Mouse (Mus musculus): ENCODE measurements around the gene Syt7. TPM values are rescaled to one million over a fixed set of nuclear protein-coding genes. Genes with fewer than 3 reads are reported as not detected.

Gene Syt7
- total and polyA plus RNA-seq, 3 experiments, result 0.05 to 3.8 TPM; not detected in 1

DNA sequence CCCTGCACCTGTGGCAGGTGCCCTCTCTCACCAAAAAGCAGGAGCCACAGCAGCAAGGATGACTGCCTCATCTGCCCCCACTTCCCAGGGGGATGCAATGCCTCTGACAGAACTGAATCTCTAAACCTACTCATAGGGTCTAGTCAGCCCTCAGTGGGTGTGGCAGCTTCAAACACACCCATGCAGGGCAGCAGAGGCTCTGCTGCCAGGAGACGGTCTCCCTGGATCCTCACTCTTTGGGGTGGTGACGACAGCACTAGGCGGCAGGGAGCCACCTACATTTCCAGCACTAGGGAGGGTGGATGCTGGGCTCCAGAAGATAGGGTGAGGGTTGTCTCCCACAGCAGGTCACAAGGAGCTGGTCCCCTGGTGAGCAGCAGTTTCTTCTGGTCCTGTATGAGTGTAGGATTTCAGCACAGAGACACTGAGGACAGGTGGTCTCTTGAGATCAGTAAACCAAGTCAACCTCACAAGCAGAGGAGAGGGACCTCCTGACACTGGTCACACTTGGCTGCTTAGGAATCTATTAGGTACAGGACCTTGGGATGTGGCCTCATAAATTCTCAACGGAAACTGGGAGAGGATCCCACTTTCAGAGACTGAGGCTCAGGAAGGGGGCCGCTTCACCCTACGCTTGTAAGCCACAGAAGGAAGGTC is 26.3 kb upstream of the Syt7 start:
- ATAC-seq (ENCODE audit: extremely low read depth, insufficient number of reproducible peaks, low FRiP score, poor library complexity, severe bottlenecking), result no peak
- Histone ChIP-seq H3K9me3 (replicated peaks) (no peaks in the 10 kb centered on the region), H3K4me1 (ENCODE audit: insufficient read depth, low read depth, low read length) (no peaks in the 10 kb centered on the region), H3K36me3 (replicated peaks) (no peaks in the 10 kb centered on the region), H3K4me3 (ENCODE audit: low read depth, low read length) (no peak overlapping the region), H3K27me3 (ENCODE audit: insufficient read depth, low read length) (peaks cover 12% of the 10 kb centered on the region; the same call in 1 of the 2 replicates)
- TF ChIP-seq POLR2AphosphoS5 (IDR thresholded peaks at IDR 0.05; ENCODE audit: insufficient replicate concordance, low read depth, low read length) (no peak), CTCF (IDR thresholded peaks at IDR 0.05; ENCODE audit: low read depth, low read length) (no peak), GATA2 (IDR thresholded peaks at IDR 0.05; ENCODE audit: borderline replicate concordance, low read depth, low read length) (no peak), GATA1 (IDR thresholded peaks at IDR 0.05; ENCODE audit: borderline replicate concordance, low read length) (no peak), TAL1 (conservative IDR thresholded peaks at IDR 0.05; ENCODE audit: low read depth, low read length) (no peak)
- DNase-seq (ENCODE audit: low spot score), result no peak

DNA sequence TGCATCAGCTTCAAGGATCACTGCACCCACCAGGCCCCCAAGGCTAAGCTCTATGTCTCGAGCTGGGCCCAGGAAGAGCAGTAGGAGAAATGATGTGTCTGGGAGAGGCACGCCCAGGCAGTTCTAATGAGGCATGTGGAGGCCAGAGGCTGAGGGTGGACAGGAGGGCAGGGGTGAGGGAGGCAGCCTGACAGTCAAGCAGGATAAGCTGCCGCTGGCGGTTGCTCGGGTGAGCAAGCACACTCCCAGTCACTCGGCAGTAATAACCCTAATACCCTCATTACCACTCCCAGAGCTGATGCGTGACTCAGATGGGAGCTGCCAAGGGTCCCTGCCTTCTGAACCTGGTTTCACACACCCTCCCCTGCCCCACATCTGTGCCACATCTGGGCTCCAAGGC is 25.0 kb upstream of the Syt7 start:
- no peak for DNase-seq (ENCODE audit: low spot score)
- Histone ChIP-seq H3K36me3 (replicated peaks) (no peaks in the 10 kb centered on the region), H3K4me3 (ENCODE audit: low read depth, low read length) (no peak overlapping the region), H3K9me3 (replicated peaks) (no peaks in the 10 kb centered on the region), H3K4me1 (ENCODE audit: insufficient read depth, low read depth, low read length) (no peaks in the 10 kb centered on the region), H3K27me3 (ENCODE audit: insufficient read depth, low read length) (peaks cover 12% of the 10 kb centered on the region; the same call in 1 of the 2 replicates)
- ATAC-seq (ENCODE audit: extremely low read depth, insufficient number of reproducible peaks, low FRiP score, poor library complexity, severe bottlenecking), result no peak
- TF ChIP-seq TAL1 (conservative IDR thresholded peaks at IDR 0.05; ENCODE audit: low read depth, low read length) (no peak), GATA2 (IDR thresholded peaks at IDR 0.05; ENCODE audit: borderline replicate concordance, low read depth, low read length) (no peak), CTCF (IDR thresholded peaks at IDR 0.05; ENCODE audit: low read depth, low read length) (no peak), GATA1 (IDR thresholded peaks at IDR 0.05; ENCODE audit: borderline replicate concordance, low read length) (no peak), POLR2AphosphoS5 (IDR thresholded peaks at IDR 0.05; ENCODE audit: insufficient replicate concordance, low read depth, low read length) (no peak)

DNA sequence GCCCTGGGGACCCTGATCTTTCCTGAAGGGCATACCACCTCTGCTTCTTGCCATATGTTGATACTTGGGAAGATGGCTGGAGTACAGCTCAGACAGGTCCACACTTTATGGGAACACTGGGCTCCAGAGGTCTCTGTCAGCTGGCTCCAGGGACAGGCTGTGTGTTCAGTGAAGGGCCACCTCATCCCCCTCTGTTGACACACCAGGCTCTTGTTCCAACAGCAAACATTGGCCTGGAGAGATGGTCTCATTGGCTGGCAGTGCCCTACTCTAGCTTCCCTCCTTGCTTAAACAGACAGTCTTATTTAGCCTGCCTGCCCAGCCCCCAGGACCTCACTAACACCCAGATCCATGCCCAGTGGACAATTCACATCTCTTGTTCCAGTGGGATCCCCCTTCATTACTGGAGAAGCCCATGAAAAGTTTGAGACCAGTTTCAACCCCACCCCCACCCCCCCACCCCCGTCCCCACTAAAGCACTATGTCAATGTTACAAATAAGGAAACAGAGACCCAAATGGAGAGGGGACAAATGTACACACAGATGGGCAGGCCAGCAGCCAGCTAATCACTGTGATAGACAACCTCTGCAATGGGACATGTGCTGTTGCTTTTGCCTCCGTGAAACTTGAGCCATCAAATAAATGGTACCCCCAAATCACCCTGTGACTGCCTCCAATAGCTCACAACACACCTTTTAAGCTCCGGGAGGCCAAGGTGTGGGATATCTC is 22.6 kb upstream of the Syt7 start:
- Histone ChIP-seq H3K4me1 (ENCODE audit: insufficient read depth, low read depth, low read length) (no peaks in the 10 kb centered on the region), H3K9me3 (replicated peaks) (no peaks in the 10 kb centered on the region), H3K36me3 (replicated peaks) (no peaks in the 10 kb centered on the region), H3K27me3 (ENCODE audit: insufficient read depth, low read length) (peaks cover 12% of the 10 kb centered on the region; the same call in 1 of the 2 replicates), H3K4me3 (ENCODE audit: low read depth, low read length) (no peak overlapping the region)
- TF ChIP-seq CTCF (IDR thresholded peaks at IDR 0.05; ENCODE audit: low read depth, low read length) (no peak), GATA1 (IDR thresholded peaks at IDR 0.05; ENCODE audit: borderline replicate concordance, low read length) (no peak), GATA2 (IDR thresholded peaks at IDR 0.05; ENCODE audit: borderline replicate concordance, low read depth, low read length) (no peak), POLR2AphosphoS5 (IDR thresholded peaks at IDR 0.05; ENCODE audit: insufficient replicate concordance, low read depth, low read length) (no peak), TAL1 (conservative IDR thresholded peaks at IDR 0.05; ENCODE audit: low read depth, low read length) (no peak)
- ATAC-seq (ENCODE audit: extremely low read depth, insufficient number of reproducible peaks, low FRiP score, poor library complexity, severe bottlenecking) (no peak), DNase-seq (ENCODE audit: low spot score) (no peak)

DNA sequence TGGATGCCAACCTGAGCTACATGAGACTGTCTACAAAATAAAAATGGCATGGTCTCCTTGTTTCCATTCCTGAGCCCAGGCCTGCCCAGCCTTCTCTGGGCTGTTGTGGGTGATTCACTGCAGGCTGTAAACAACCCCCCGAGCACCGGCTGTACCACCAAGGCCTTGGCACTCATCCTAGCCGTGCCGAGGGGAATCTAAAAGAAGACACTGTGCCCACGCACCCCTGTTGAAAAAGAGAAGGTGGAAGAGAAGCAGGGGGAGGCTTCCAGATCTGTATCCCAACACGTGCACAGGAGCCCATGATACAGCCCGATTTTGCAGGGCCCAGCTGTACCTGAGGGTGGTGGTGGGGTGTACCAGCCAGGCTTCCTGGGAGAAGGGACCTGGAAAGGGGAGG is 21.1 kb upstream of the Syt7 start:
- DNase-seq (ENCODE audit: low spot score) (no peak), ATAC-seq (ENCODE audit: extremely low read depth, insufficient number of reproducible peaks, low FRiP score, poor library complexity, severe bottlenecking) (no peak)
- no peaks in the 10 kb centered on the region for H3K9me3 ChIP-seq (replicated peaks)
- TF ChIP-seq GATA2 (IDR thresholded peaks at IDR 0.05; ENCODE audit: borderline replicate concordance, low read depth, low read length) (no peak), CTCF (IDR thresholded peaks at IDR 0.05; ENCODE audit: low read depth, low read length) (no peak), GATA1 (IDR thresholded peaks at IDR 0.05; ENCODE audit: borderline replicate concordance, low read length) (no peak), TAL1 (conservative IDR thresholded peaks at IDR 0.05; ENCODE audit: low read depth, low read length) (no peak)
- peaks cover 4% of the 10 kb centered on the region; the same call in 1 of the 2 replicates for H3K27me3 ChIP-seq (ENCODE audit: insufficient read depth, low read length)
- H3K4me1 ChIP-seq (ENCODE audit: insufficient read depth, low read depth, low read length), result no peaks in the 10 kb centered on the region
- H3K36me3 ChIP-seq (replicated peaks), result no peaks in the 10 kb centered on the region
- H3K4me3 ChIP-seq (ENCODE audit: low read depth, low read length), result no peak overlapping the region

DNA sequence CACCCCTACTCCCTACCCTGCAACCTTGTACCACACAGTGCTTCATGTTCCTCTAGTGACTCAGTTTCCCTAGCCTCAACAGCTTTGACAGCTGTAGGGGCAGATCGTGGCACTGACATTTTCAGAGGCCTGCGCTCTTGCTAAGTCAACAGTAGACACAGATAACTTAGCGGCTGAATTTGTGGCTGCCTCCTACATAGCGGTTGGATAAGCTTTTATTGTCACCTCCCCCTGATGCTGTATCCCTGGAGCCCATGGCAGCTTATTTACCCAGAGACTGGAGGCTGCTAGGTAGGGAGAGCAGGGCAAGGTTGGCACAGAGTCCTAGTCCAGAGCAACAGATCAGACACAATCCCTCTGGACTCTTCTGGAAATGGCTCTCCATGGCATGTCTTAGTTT is 19.0 kb upstream of the Syt7 start:
- ATAC-seq (ENCODE audit: extremely low read depth, insufficient number of reproducible peaks, low FRiP score, poor library complexity, severe bottlenecking), result no peak
- H3K27me3 ChIP-seq (ENCODE audit: insufficient read depth, low read length), result no peaks in the 10 kb centered on the region
- H3K4me3 ChIP-seq (ENCODE audit: low read depth, low read length), result no peak overlapping the region

DNA sequence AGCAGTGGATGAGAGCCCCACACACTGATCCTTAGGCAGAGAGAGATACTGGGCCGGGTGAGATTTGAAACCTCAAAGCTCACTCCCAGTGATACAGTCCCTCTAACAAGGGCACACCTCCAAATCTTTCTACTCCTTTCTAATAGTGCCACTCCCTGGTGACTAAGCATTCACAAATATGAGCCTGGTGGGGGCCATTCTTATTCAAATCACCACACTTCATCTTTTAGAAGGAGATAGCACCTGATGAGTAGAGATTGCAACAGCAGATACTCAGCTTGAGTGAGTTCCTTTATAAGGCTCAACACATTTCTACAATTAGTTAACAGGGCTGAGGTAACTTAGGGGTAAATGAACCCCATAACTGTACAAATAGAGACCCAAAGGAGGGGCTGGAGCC is 15.7 kb upstream of the Syt7 start:
- no peak for DNase-seq (ENCODE audit: low spot score)
- H3K27me3 ChIP-seq (ENCODE audit: insufficient read depth, low read length), result no peaks in the 10 kb centered on the region
- no peaks in the 10 kb centered on the region for H3K9me3 ChIP-seq (replicated peaks)
- no peaks in the 10 kb centered on the region for H3K4me1 ChIP-seq (ENCODE audit: insufficient read depth, low read depth, low read length)
- ATAC-seq (ENCODE audit: extremely low read depth, insufficient number of reproducible peaks, low FRiP score, poor library complexity, severe bottlenecking), result no peak
- H3K36me3 ChIP-seq (replicated peaks), result no peaks in the 10 kb centered on the region
- no peak overlapping the region for H3K4me3 ChIP-seq (ENCODE audit: low read depth, low read length)
- TF ChIP-seq GATA2 (IDR thresholded peaks at IDR 0.05; ENCODE audit: borderline replicate concordance, low read depth, low read length) (no peak), TAL1 (conservative IDR thresholded peaks at IDR 0.05; ENCODE audit: low read depth, low read length) (no peak), GATA1 (IDR thresholded peaks at IDR 0.05; ENCODE audit: borderline replicate concordance, low read length) (no peak), CTCF (IDR thresholded peaks at IDR 0.05; ENCODE audit: low read depth, low read length) (no peak), POLR2AphosphoS5 (IDR thresholded peaks at IDR 0.05; ENCODE audit: insufficient replicate concordance, low read depth, low read length) (no peak)

More for the DNA sequence above, 19.0 kb upstream of the Syt7 start:
- no peaks in the 10 kb centered on the region for H3K4me1 ChIP-seq (ENCODE audit: insufficient read depth, low read depth, low read length)
- no peaks in the 10 kb centered on the region for H3K36me3 ChIP-seq (replicated peaks)
- no peak for DNase-seq (ENCODE audit: low spot score)
- H3K9me3 ChIP-seq (replicated peaks), result no peaks in the 10 kb centered on the region
- TF ChIP-seq TAL1 (conservative IDR thresholded peaks at IDR 0.05; ENCODE audit: low read depth, low read length) (no peak), CTCF (IDR thresholded peaks at IDR 0.05; ENCODE audit: low read depth, low read length) (no peak), GATA2 (IDR thresholded peaks at IDR 0.05; ENCODE audit: borderline replicate concordance, low read depth, low read length) (no peak), POLR2AphosphoS5 (IDR thresholded peaks at IDR 0.05; ENCODE audit: insufficient replicate concordance, low read depth, low read length) (no peak), GATA1 (IDR thresholded peaks at IDR 0.05; ENCODE audit: borderline replicate concordance, low read length) (no peak)

Data from G1E (cell line).